Mouse (Mus musculus): ENCODE measurements at regions not wholly inside any gene's neighbourhood (a gene's known extent, or its start where the extent isn't known, plus 50 kb on each side); places are given as distances from the start of the nearest gene placed in this dataset.

DNA sequence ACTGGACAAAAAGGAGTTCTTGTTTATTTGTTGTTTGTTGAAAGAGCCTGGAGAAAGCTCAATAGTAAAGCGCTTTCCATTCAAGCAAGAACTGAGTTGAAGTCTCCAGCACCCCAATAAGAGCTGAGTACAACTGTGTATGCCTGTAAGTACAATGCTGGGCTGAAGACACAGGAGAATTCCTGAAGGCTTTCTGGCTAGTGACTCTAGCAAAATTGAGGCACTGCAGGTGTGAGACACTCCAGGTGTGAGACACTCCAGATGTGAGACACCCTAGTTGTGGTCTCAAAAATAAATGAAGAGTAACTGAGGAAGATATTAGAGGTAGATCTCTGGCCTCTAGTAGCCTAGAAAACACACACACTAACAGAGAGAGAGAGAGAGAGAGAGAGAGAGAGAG, 682.5 kb downstream of the Kcnj2 start:
- intact Hi-C loops (cut with DNase I; ENCODE audit: low total_unique reads), result no loop called here

DNA sequence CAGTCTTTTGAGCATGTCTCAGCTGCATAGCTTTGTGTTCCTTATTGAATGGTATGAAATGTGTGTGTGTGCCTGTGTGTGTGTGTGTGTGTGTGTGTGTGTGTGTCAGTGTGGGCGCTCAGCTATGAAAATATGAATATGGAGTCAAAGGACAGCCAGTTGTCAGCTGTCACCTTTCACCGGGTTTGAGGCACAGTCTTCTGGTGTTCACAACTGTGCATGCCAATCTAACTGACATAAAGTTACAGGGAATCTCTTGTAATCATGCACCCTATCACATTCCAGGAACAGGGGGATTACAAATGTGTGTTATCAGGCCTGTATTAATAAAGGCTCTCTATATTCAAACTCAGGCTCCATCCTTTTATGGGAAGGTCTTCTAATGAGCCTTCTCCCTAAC, 688.8 kb downstream of the Kcnj2 start:
- intact Hi-C loops (cut with DNase I; ENCODE audit: low total_unique reads), result no loop called here
- DNase-seq, result no peak

More for the DNA sequence above, 682.5 kb downstream of the Kcnj2 start:
- no peak for DNase-seq

DNA sequence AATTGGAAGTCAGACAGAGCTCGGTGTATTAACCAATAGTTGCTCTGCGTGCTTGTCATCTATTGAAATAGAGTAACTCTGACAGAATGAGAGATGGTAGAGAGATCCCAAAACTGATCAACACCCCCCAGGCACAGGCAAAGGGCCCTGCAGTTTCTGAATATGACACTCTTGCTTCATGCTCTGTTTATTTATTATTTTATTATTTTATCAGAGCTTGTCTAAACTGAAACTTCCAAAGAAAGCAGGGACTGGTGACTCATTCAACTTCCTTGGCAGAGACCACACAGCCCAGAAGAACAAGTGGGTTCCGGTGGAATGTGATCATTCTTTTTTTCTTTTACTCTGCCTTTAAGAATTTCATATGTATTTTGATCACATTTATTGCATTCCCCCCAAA, 697.1 kb downstream of the Kcnj2 start:
- intact Hi-C loops (cut with DNase I; ENCODE audit: low total_unique reads), result no loop called here

DNA sequence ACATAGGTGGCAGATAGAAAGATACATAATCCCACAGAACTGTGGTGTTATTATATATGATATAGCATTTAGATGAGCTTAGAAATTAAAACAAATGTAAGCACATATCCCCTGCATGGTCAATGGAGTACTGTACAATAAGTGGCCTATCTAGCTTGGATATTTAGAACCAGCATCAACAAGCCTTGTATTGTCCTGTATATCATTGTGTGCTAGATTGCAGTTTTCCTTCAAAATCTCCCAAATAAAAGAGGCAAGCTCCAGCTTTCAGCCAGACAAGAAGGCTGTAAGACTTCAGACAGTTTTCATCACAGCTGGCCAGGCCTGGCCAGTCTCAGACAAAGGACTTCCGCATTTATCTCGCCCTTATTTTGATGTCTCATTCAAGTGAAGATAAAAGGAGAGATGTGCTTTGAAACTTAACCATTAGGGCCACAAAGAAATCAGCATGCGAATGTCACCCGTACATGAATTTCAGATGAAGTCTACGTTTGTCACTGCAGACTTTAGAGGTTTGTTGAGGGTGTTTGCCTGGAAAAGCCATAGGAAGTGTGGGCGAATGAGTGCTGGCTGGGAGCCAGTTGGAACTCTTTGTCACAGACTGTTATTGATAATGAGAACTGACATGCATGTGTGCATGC, 700.5 kb downstream of the Kcnj2 start:
- DNase-seq, result no peak
- intact Hi-C loops (cut with DNase I; ENCODE audit: low total_unique reads), result no loop called here

More for the DNA sequence above, 697.1 kb downstream of the Kcnj2 start:
- DNase-seq, result no peak

DNA sequence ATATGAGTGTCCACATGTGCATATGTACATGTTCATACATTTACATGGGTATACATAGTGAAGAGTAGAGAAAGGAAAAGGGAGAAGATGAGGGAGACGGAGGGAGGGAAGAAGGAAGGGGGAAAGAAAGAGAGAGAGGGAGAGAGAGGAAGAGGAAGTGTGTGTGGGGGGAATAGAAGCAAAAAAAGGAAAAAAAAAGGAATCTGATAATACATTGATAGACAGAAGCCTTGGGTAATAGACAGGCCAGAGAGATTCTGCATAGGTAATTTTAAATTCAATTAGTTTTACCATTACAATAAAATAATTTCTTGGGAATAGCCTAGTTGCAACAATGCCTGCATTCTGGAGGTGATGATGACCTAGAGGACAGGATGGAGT, 701.0 kb downstream of the Kcnj2 start:
- no peak for DNase-seq
- intact Hi-C loops (cut with DNase I; ENCODE audit: low total_unique reads), result no loop called here

DNA sequence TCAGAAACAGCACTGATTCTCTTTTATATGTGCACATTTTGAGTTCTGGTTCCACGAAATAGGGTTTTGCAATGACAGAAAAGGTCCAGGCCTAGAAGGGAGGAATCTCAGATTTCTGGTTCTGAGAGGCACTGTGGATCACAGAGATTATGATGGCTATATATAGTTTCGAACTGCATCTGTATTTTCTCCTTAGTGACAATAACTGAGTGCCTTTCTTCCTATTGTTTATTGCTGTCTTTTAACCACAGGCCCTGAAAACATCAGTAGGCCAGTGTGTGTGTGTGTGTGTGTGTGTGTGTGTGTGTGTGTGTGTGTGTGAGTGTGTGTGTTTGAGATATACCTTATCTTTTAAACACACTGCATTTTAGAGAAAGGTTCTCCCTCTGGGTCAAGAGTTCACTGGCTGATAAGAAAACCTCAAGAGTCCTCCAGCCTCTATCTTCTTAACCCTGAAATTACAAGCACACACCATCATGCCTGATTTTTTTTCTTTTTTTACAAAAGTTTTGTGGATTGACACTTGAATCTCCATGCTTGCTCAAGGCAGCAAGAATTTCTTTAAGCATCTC, 708.2 kb downstream of the Kcnj2 start:
- intact Hi-C loops (cut with DNase I; ENCODE audit: low total_unique reads), result no loop called here
- DNase-seq, result no peak

DNA sequence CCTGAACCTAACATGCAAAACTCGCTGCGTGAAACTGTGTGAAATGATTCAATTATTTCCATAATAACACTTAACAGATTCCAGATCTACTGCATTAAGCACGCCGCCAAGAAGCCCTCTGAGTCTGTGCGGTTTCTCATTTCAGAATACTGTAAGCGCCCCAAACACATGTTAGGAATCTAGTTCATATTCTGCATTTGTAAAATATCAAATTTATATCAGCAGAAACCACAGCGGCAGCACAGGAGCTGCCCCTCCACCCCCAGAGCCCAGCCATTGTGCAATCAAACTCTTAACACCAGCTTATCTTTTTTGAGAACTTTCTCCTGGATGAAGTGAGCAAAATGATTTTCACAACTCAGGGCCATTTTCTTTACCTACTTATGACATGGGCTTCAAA, 715.4 kb downstream of the Kcnj2 start:
- intact Hi-C loops (cut with DNase I; ENCODE audit: low total_unique reads), result no loop called here
- no peak for DNase-seq

DNA sequence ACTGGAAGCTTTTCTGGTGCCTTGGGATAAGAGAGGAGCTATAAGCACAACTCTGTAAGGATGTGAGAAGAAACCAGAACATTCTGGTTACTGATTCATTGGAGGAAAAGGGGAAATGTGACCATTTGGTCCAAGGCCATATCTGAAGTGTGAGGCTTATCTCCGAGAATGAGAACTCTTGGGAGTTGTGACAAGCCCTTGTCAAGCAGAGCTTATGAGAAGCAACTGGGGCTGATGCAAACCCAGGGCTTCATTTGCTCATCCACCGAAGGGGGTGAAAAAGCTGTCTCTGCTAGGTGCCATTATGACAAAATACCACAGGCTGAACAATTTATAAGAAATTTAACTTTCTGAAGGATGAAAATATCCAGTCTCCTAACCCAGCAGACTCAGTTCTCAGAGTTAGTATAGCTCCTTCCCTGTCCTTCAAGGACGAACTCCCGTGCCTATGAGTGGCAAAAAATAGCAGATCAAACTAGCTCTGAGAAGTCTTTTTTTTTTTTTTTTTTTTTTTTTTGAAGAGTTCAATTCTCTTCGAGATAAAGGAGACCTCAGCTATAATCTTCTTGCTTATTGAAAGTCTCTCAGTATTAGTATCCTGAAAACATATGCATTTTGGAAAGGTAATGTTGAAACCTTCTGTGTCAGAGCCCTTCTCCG, 725.4 kb downstream of the Kcnj2 start:
- DNase-seq, result no peak
- intact Hi-C loops (cut with DNase I; ENCODE audit: low total_unique reads), result no loop called here

DNA sequence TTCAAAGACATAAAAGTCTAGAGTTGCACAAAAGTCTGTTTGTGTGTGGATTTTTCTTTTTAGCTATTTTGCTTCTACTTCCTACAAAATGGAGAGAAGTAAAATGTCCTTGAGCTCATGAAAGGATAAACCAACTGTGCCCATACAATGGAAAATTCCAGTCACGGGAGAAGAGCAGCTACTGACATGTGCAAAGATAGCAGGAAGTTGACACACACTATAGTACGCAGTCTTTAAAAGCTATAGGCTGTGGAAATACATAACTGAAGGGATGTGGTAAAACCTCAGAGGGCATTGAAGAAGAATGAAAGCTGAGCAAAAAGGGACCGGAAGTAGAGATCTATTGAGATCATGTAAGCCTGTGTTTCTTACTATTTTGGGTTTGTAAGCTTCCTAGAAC, 735.1 kb downstream of the Kcnj2 start:
- intact Hi-C loops (cut with DNase I; ENCODE audit: low total_unique reads), result no loop called here
- no peak for DNase-seq

DNA sequence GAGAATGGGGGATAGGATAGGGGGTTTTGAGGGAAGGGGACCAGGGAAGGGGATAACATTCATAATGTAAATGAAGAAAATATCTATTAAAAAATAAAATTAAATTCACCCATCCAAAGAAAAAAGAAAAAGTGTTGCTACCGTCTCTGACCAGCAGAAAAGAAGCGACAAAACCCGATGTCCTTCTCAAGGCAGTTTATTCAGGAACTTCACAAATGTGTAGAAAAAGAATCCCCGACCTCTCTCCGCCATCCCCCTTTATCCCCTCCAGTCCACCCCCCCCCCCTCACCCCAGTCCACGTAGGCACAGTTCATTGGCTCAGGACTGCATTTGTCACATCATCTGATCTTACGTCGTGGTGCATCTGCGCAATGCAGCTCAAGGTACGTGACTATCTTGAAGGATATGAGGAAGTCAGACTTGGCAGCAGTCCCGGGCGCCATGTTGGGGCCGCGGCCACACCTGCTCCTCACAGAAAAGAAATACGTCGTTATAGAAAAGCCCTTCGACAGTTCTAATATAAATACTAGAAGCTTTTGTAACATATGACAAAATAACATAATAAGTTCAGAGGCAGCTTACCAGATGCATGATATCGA, 750.3 kb downstream of the Kcnj2 start:
- intact Hi-C loops (cut with DNase I; ENCODE audit: low total_unique reads), result no loop called here
- no peak for DNase-seq

DNA sequence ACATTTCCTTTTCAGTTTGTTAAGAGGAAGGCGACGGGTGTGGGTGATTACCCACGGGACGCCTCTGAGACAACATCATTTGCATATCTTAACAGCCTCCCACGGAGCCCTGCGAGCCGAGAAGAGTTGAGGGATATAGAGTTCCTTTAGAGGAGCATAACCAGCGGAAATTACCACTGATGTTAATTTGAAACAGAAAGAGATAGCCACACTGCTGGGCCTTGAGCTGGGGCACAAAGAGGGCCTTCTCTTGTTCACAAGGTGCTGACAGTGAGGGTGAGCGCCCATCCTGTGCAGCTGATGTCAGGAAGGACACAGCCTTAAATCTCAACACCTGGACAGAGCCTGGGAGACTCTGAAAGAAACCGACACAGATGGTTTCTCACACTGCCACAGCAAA, 752.2 kb downstream of the Kcnj2 start:
- intact Hi-C loops (cut with DNase I; ENCODE audit: low total_unique reads), result no loop called here
- no peak for DNase-seq

DNA sequence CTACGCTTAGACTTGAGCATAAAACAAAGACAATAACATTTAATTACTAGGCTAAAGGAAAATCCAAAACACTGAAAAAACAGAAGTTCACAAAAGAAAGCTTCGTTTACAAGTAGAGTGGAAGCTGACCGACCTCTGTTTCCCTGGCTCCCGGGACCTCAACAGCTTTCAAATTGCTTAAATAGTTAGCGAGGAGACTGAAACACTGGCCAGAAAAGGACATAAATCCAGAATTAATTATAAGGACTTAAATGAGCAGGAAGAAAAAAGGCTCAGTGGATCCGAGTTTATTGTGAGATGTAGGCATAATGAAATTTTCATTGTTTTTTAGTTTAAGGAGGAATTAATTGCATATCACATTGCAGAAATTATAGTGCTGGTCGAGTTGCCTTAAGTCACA, 754.4 kb downstream of the Kcnj2 start:
- intact Hi-C loops (cut with DNase I; ENCODE audit: low total_unique reads), result no loop called here

DNA sequence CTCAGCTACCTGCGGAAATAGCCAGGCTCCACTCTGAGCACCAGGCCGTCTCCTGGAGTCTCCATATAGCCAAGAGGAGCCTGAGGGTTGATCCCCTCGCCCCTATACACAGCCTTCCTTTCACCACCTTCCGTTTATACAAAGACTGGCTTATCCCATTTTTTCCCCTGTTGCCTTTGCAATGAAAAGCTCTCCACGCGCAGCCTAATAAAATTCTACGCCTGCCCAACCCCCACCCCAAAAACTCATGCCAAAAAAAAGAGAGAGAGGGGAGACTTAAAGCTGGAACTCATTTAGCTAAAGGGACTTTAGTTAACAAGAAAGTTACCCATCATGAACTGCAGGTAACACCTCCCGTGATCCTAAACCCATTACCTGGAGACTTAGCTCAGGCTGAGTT, 762.5 kb downstream of the Kcnj2 start:
- no peak for DNase-seq
- intact Hi-C loops (cut with DNase I; ENCODE audit: low total_unique reads), result no loop called here

More for the DNA sequence above, 754.4 kb downstream of the Kcnj2 start:
- DNase-seq, result no peak

DNA sequence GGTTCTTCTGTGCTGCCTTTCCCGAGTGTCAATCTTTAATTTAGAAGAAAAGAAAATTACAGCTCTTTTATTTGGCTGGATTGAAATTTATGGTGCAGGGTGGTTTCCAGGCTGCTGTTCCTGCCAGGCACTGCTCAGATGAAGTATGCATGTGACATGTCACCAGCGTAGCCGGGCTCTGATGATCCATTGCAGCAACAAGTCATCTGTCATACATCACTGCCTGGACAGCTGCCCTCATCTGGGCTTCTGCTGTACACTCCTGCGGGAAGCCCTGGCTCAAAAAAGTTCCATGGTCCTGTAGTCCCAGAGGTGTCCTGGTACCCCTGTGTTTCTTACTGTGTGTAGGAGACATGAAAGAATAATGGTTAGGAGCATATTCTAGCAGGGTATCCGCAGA, 773.0 kb downstream of the Kcnj2 start:
- no peak for DNase-seq
- intact Hi-C loops (cut with DNase I; ENCODE audit: low total_unique reads), result no loop called here

DNA sequence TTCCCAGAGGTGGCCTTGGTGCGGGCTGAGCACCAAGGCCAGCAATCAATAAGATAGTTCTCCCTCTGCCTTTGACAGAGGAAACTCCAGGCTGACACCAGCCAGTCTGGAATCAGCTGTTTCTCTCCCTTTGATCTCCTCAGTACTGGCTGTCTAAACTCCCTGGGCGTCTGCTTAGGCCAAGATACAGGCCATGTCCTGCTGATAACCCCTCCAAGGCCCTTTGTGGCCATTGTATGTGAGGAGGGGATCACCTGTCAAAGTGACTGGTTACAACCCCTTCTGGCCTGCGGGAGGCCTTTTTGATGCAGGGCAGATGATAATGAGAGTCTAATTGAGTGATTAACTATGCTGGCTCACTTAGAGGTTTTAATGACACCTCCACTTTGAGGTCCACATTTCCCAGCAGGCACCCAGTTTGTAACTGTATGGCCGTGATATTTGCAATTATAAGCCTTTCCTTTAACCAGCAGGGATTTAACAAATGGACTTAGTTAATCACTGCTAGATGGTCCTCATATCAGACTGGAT, 777.8 kb downstream of the Kcnj2 start:
- no peak for DNase-seq
- intact Hi-C loops (cut with DNase I; ENCODE audit: low total_unique reads), result no loop called here

DNA sequence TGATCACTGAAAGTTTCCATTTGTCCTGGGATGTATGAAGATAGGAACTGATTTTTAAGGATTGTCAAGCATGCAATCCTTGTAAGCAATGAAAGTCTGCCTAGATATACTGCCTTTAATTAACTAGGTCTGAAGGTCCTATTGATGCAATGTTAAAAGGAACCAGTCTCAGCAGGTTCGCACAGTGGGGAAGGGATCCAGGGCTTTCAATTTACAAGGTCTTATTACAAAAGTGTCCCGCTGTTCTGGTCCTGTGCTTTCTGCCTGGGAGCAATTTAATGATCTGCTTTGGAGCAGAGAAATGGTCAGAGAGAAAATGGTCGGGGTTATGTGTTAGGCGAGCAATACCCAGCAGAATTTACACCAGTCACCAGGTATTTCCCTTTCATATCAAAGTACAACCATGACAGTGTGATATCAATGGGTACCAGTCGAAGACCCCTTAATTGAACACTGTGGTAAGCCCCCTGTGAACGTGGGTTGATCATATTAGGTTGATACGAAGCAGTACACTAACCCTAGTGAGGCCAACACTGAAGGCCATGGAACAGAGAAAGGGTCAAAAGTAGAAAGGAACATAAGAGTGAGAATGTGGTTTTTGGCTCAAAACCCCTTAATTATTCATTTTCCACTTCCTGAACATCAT, 778.5 kb downstream of the Kcnj2 start:
- intact Hi-C loops (cut with DNase I; ENCODE audit: low total_unique reads), result no loop called here

DNA sequence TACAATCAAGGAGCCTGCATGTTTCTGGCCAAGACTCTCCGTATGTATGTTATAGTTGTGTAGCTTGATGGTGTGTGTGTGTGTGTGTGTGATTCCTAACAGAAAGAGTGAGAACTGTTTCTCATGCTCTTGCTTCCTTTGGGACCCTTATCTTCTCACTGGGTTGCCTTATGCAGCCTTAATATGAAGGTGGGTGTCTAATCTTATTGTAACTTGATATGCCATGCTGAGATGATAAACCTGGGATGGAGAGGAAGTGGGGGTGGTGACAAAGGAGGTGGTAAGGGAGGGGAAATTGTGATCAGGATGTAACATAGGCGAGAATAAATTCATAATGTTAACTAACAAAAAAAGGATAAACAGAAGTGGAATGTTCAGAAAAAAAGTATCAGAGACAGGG, 791.3 kb downstream of the Kcnj2 start:
- DNase-seq, result no peak
- intact Hi-C loops (cut with DNase I; ENCODE audit: low total_unique reads), result no loop called here

More for the DNA sequence above, 778.5 kb downstream of the Kcnj2 start:
- no peak for DNase-seq

DNA sequence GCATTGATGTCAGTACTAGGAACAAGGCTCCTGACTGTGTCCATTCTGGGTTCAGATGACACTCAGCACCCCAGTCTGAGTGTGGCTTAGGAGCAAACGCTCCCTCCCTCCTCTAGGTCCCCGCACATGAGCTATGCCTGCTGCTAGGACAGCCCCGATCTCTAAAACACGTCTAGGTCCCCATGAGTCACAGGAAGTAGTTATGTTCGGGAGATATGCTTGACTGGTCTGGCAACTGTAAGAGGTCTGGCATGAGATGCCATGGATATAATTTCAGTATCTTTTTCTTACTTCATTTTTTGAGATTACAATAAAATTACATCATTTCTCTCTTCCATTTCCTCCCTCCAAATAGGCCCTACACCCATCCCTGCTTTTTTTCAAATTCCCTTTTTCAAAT, 792.1 kb downstream of the Kcnj2 start:
- DNase-seq, result no peak
- intact Hi-C loops (cut with DNase I; ENCODE audit: low total_unique reads), result no loop called here

DNA sequence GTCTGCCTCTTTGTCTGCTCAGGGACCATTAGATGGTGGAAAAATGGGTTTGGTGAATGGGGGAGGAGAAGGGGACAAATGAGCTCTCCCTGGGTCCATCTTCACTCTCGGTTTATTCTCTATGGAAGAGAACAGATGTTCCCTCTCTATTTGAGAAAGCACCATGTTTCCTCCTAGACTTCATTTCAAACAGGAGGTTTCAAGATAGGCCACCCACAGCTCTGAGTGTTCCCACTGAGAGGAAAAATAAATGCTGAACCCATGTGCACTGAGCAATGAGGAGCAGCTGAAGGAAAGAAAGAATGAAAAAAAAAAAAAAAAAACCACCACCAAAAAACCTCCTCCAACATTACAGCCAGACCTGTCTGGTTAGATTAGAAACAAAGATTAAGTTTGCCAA, 799.2 kb downstream of the Kcnj2 start:
- DNase-seq, result no peak
- intact Hi-C loops (cut with DNase I; ENCODE audit: low total_unique reads), result no loop called here

DNA sequence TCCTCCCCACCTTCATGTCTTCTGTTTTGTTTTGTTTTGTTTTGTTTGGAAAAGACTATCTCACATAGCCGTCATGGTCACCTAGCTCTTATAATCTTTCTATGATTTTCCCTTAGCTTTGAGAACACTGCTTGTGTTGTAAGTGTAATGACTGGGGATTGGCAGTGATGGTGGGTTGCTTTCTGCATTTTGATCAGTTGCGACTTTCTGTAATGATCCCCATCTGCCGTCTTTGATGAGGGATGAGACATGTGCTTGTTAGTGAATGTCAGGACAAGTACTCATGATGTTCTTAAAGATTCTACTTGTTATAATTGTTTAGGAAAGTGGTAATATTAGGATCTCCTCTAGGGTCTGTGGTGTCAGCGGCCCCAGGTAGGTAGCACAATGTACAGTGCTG, 809.4 kb downstream of the Kcnj2 start:
- no peak for DNase-seq
- intact Hi-C loops (cut with DNase I; ENCODE audit: low total_unique reads), result no loop called here

Measured in gastrocnemius, postnatal 14 days (tissue).